Mouse (Mus musculus) spleen, adult 12 weeks (tissue): ENCODE measurements around the gene Npy4r.

ENCODE experiments used
- DNase-seq: peaks from one replicate; pipeline ENCODE4 v3.0.0; 2022; ENCODE audit warnings: low spot score

Gene Npy4r

DNA sequence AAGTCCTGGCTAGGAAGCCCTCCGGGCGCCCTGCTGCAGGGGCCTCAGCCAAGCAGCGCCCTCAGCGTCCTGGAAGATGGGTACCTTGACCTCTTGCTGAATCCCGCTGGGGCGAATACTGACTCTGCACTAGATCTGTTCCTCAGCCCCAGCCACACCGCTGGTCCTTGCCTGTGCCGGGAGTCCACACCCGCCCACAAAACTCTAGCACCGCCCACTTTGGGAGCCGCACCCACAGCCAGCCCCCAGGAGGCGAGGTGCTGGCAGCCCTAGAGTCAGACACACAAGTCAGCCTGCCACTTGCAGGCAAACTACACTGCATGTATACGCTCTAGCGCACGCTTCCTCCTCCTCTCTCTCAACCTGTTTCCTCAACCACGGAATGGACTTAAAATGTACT, at the start of gene Npy4r:
TSS of gene Npy4r (minus strand) at position 148 of the 400 bp plus-strand sequence.
- DNase-seq: no peak

DNA sequence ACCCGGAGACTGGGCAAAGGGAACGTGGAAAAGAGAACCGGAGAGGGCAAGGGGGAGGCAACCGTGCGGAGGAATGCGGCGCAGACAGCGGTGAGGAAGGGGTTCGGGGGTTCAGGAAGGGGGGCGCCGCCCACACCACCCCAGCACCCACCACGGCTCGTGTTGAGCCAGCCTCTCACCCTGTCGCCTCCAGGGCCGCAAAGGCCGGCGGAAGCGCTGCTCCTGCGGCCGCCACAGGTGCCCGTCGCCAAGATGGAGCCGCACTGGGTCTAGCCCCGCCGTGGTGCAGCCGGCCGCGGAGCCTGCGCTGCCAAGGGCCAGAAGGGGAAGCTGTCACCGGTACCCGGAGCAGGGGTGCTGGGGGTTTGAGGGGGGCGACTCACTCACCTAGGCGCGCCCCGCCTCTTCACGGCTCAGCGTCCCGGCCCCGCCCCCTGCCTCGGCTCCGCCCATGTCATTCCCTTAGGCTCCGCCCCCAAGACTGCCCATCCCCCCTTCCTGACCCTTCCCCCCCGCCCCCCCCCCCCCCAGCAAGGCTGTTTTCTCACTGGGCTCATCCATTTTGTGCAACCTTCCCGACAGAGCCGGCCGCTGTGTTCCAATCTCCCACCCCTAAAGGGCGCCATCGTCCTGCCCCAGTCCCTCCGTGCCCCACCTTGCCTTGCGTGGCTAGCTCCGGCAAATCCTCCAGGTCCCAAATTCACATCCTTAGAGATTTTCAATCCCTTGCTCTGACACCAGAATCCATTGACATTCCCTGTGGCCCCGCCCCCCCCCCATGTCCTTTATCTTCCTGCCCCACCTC, 49.1 kb upstream of the Npy4r start, which contains the start of gene Gprin2:
TSS of gene Gprin2 (minus strand) at position 423 of the 805 bp plus-strand sequence.
- no peak for DNase-seq

DNA sequence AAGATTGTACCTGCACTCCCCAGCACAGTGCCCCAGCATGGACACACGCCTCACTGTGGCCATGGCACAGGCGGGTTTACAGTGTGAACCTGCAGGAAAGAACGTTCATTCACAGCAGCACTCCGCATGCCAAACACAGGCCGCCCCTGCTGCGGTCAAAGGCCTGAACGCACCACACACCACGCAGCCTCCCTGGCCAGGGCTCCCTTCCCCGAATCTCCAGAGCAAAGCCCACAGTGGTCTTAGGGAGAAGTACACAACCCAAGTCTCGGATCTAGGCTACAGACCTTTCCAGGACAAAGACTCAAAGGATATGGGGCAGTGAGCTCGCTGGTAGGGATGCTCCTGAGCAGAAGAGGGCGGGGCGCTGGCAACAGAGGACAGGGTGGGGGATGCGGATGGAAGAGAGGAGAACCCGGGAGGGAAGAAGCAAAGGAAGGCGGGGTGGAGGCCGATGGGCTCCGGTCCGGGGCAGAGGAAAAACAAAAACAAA, 48.5 kb upstream of the Npy4r start:
- no peak for DNase-seq

DNA sequence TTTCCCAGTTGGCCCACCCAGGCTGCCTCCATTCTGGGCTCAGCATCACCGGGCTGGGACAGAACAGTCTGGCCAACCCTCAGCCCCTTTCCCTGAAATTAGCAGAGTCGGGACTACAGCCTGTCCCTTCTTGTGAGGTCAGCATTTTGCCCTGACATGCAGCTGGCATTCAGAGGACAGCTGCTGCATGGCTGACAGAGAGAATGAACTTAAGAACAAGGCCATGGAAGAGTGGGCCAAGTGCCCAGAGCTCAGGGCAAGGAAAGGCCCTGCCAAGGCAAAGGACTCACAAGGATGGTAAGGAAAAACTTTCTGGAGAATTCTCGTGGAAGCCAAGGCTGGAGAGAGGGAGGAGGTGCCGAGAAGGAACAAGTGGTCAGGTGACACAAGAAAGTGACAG, 44.4 kb upstream of the Npy4r start:
- DNase-seq: no peak

DNA sequence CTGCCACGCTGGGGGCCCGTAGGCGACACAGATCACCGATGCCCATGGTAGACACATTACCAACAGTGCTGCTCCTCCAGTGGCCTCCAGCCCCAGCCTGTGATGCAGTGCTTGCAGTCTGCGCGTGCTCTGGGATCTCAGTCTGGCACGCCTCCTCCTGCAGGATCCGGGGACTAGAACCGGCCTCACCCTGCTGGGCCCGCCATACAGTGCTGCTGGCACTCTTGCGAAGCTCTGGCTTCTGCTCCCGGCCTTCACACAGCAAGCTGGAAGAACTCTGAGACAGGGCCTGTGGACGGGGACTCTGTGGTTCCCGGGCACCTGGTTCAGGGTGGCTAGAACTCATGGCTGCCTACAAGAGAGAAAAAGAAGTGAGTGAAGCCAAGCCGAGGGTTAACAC, 43.2 kb upstream of the Npy4r start:
- DNase-seq: no peak

DNA sequence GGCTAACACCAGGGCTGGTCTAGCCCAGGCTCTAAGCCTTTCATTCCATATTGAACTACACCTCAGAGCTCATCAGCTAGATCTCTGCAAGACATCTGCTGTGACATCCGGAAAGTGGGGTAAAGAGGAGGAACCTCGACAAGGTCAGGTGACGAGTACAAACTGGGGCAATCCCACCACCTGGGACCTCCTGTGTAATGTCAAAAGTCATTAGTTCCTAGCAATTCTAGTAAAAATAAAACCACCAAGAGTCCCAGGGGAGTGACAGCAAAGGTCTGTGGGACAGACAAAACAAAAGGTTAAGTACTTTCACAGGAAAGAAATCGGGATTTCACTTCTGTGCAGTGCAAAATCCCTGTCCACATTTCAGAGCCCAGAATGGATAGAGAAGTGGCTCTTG, 41.6 kb upstream of the Npy4r start:
- no peak for DNase-seq

DNA sequence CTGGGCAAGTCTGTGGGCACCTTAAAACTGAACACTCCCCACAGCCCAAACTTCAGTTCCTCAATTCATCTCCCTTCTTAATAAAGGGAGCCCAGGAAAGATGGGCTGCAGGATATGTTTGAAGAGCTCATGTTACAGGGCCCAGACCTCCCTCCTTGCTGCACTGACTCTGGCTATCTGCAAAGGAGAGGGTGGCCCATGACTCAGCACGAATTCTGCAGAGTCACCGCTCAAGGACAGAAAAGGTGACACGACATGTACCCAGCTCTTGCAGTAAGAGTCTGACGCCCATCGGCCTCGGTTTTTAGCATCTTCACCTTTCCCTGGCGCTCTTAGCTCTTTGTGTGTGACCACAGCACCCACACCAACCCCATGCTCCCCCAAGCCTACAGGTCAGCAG, 38.1 kb upstream of the Npy4r start:
- DNase-seq: no peak

DNA sequence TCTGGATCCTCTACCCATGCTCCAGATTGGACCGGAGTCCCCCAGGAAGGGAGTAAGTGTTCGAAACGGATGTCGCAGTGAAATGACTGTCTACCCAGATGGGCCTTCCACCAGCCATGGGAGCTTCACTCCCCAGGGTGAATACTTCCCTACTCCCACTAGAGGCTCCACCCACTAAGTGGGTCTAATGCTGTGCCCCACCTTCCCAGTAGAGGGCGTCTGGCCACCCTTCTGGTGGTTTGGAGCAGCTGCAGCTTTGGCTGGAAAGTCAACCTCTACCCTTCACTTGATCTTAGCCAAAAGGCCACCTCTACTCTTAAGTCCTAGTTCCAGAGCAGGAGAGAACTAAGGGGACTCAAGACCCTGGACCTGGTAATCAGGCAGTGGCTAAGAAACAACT, 36.3 kb upstream of the Npy4r start:
- DNase-seq: no peak

DNA sequence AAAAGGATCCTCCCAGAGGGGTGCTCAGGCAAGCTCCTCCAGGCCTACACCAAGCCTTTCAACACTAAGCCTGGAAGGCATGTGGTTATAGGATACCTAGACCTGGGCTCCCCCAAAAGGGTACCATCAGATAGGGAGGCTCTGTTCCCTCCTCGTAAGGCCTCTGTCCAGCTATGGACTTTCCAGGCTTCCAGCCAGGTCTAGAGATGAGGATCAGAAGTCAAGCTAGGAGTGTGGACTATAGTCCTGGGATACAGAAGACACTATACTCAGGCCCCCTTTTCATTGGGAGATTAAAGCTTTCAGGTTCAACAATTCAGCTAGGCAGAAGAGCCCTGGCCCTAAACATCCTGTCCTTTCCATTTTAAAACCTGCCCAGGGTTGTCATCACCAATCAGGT, 30.8 kb upstream of the Npy4r start:
- no peak for DNase-seq

DNA sequence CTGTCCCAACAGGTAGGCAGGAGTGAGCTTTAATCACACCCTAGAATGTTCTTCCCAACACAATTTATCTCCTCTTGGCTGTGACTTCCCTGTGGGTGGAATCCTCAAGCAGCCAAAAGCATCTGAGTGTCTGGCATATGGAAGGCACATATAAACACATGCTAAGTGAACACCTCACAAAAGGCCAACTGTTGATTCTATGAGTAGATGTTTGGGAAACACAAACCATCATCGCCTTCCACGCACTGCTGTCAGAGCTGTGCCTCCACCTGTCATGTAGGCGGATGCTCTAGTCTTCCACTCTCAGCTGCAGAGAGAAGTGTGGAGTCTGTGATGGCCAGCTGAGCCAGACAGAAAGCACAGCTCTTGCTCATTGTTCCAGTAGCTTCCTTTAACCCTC, 27.1 kb upstream of the Npy4r start:
- no peak for DNase-seq

DNA sequence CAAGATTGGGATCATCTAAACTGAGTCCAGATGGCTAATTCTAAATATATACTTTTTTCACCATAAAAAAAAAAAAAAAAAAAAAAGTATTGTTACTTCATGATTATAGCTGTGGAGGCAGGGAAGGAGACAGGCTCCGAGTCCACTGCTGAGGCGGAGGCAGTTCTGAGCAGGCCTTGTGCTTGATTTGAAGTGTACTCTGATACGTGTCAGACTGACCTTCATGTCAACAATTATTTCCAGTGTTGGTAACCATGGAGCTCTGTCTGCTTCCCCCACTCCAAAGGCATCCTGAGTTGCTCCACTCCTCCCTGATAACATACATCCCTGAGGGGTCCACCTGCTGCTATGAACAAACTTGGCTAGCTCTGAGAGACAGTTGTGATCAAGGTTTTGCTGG, 18.8 kb upstream of the Npy4r start:
- no peak for DNase-seq

DNA sequence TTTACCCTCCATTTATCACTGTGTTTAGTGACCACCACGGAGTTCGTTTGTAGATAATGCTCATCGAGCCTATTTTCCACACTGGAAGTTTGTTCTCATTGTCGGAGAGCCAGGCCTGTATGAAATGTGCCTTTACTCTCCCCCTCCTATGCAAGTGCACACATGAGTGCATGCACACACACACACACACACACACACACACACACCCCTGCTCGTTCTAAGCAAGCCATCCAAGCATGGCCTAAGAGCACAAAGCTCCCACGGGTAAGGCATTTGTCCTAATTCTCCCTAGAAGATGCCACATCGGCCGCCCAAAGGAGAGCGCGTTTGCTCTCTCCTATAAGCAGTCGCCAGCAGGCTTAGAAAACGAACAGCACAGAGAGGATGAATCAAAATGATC, 3.5 kb upstream of the Npy4r start:
- DNase-seq: no peak

DNA sequence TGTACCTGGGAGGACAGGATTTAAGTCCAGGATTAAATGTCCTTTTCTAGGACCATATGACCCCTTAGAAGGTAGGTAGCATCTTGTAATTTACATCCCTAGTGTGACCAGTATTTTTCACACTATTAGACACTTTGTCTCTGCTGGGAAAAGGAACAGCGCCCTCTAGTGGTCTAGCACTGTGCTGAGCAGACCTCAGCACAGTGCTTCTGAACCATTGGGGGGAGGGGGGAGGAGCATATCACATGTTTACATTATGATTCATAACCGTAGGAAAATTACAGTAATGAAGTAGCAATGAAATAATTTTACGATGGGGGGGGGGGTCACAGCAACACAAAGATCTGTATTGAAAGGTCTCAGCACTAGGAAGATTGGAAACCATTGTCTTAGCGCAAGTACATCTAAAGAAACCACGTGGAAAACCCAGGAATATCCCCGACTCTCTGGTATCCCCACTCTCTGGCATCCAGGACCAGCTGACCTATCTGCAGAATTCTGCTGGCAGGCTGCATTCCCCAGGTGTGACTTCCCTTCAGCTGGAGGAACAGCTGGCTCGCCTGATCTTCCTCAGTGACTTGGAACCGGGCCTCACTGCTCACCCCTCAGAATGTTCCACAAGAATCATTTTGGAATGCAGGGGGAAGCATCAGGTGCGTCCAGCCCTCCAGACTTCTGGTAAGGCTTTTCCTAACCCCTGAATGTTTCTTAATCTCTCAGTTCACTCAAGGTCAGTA, 2.5 kb upstream of the Npy4r start:
- DNase-seq: no peak

DNA sequence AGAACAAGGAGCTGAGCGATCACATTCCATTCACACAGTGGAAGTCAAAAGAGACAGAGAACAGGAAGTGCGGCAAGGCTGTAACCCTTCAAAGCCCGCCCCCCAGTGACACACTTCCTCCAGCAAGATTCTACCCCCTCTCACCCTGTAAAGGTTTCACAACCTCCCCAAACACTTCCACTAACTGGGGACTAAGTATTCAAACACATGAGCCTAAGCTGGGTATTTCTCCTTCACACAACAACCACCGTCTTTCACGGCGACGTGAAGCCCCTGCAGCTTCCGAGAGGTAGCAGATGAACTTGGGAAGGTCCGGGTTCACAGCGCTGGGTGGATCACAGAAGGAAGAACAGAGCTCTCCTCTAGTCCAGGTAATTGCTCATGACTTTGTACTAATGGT, 9.4 kb downstream of the Npy4r start:
- DNase-seq: no peak

DNA sequence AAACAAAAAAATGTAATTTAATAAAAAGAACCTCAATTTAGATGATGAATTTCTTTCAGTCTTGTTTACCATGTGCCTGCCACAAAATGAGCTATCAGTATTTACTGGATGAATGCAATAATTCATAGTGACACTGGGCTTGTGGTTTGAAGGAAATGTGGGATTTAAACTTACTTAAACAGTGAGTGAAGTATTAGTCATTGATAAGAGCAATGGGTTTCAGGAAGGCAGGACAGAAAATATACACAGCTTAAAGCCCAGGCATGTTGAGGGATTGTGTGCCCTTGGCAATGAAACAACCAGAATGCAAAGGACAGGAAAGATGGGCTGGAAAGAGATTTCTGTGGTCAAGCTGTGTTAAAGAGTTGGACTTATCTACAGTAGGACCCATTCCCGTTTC, 10.0 kb downstream of the Npy4r start:
- no peak for DNase-seq

DNA sequence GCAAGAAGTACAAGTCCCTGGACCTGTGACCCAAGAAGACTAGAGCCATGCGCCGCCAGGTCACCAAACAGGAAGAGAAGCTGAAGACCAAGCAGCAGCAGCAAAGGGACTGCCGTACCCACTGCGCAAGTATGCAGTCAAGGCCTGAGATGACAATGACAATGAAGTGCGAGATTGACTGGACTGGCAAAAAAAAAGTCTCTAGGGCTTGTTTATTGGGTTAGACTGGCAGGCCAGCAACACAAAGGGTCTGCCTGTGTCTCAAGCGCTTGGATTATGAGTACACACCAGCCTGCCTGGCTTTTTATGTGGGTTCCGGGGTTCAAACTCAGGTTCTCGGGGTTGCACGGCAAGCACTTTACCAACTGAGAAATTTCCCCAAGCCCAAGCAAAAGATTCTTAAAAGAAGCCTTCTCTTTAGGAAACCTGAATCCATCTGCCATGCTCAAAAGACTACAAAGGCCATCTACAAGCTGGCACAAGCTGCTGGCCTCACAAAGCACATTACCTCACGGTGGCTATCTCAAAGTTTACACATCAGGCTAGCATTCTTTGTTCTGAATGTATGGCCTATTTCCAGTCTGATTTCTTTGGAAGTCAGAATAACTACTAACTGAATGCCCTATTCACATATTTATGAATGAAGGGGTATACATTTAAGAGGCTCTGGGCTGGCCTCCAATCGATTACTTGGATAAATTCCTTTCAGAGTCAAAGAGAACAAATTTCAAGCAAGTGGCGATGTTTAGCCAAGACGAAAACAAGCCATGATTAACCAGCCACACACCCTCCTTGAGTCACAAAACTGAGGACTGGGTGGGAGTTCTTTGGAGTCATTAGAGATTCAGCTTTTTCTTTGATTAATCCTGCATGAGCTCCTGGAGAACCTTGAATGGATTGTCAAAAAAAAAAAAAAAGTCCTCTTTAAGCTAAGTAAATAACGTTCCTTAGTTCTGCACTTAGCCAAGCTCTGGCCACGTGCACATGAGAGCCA, 12.3 kb downstream of the Npy4r start:
- DNase-seq: no peak

DNA sequence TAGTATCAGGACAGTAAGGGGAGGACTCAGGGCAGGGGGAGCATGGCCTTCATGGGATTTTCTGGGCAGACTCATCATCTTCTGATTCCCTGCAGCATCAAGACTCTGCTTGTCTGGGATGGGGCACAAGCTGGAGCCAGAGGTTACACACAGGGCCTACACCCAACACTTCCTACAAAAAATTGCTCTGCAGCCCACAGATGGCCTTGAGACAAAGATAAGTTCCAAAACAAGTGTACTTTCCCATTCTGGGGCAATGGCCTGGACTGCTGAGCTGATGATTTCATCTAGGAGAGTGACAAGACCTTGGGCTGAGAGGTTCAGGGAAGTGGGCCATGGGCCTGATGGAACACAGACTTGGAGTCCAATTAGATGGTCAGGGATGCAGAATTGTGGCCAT, 16.9 kb downstream of the Npy4r start:
- no peak for DNase-seq

DNA sequence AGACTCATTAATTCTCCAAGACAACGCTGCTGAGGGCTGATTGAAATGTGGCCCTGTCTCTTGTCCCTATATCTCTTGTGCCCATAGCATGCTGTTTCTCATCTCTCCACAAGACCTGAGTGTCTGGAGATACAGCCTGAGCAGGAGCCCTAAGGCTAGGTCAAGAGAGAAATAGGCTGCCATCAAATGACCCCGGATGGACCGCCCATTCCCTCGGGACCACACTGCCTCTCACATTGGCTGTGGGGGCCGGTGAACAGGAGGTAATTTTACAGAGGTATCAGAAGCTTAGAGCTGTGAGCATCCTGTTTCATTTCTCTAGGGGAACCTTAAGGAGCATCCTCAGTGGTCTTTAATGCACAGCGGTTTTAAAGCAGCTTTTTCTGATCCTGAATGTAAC, 21.1 kb downstream of the Npy4r start:
- no peak for DNase-seq

DNA sequence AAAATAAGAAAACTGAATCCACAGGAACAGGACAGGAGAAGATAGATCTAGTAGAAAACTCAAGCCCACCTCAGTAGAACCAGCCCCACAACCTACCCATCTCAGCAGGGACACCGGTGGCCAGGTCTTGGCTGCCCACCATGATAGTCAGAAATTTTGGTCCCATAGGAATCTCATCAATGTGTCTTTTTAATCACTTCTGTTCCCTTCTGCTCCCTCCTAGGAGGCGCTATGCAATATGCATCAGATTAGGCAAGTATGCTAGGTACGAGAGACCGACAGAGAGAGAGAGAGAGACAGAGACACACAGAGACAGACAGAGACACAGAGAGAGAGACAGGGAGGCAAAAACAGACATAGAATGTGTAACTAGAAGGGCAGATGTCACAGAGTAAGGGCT, 30.6 kb downstream of the Npy4r start:
- no peak for DNase-seq

DNA sequence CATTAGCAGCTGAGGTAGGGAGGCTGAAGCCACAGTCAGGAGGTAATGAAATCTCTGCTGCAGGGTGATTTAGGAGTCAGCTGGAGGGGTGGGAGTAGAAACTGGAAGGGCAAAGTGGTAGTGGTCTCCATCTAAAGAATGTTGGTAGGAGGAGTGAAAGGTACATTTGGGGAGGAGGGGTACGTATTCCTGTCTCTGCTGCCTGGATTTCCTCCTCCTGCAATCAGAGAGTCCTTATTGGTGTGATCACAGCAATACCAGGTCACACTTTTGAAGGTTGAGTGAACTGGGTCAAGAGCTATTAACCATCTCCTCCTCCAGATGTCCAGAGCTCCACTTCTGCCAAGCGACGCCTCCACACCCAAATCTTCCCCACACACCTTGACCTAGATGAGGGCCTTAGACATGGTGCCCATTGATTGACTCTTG, 31.4 kb downstream of the Npy4r start:
- no peak for DNase-seq

DNA sequence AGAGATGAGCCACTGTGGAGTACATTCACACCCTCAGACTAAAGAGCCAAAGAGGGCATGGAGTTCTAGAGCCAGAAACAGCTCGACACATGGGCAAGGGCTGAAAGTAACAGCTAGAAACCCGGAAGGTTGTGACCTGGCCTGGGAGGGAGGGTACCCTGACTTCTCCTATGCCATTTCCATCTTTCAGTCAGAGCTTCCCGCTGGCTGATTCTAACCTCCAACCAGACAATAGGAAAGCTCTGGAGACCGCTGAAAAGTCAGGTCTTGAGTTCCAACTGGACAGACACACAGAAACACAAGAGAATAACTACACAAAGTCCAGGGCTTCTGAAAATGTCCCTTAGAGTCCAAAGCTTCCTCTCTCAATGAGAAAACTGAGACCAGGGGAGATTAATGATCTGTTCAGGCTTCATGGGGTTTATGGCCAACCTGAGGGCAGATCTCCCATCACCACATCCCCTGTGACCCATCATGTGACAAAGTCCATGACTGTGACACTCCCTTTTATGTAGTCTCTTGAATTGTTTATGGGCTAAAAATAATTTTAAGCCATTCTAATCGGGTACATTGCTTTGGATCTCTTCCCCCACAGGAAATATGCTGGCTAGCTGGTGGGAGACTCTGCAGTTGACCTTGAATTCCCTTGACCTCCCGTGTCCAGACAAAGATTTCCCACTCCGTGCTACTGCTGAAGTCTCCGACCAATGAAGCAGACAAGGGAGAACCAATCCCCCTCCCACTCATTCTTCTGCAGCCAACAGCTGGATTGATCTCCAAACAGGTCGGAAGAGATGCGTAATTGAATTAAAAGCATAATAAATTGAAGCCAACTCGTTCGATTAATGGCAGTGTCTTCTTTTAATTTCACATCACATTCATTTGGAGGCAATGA, 32.0 kb downstream of the Npy4r start:
- DNase-seq: no peak
